33 mouse cellular contexts compared by ENCODE assay signal in the genomic region with DNA sequence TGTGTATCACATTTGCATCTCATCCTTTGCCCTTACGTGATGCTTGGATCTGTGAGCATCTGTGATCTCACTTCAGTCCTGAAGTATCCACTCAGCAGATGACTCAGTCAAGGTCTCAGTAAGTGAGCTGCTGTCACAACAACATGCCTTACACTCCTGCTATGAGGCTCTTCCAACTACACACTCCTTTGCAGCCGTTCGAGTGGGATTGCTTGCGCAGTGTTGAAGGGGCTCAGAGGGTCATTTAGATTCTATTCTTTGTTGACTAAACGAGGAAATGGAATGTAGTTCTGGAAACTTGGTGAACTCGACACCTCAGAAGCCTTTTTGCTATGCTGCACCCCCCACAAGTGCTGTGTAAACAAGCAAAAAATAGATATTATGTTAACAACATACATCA. TPM values are rescaled to one million over a fixed set of nuclear protein-coding genes. Genes with fewer than 3 reads are reported as not detected.
A peak's percentile ranks its signal among the peaks of the same experiment; 100 is the strongest.
DNase-seq lines count a peak whose midpoint lies in the region; ATAC-seq and TF ChIP-seq lines count a peak whose summit lies in the region.
"Had no signal": no experiment of that assay in that cellular context is flagged by ENCODE, and none has a peak within 500 bp of the region (broad histone marks: within the 10 kb centered on the region; RNA-seq: fewer than 3 reads in every experiment).

No protein-coding gene starts in this region.

- no peaks in the 10 kb centered on the region for H3K36me3 ChIP-seq in embryonic facial prominence, embryonic 14.5 days (ENCODE audit: control insufficient read depth, insufficient read depth, low read length)
- H3K36me3 ChIP-seq in embryonic facial prominence, embryonic 10.5 days (replicated peaks): no peaks in the 10 kb centered on the region
- H3K36me3 ChIP-seq in thymus, adult 2 months (ENCODE audit: control insufficient read depth, insufficient read depth, low read length): no peaks in the 10 kb centered on the region
- no peaks in the 10 kb centered on the region for H3K36me3 ChIP-seq in lung, embryonic 15.5 days
- H3K36me3 ChIP-seq: embryonic facial prominence, embryonic 13.5 days; intestine, embryonic 15.5 days; limb, embryonic 10.5 days; limb, embryonic 15.5 days; neural tube, embryonic 15.5 days had no signal

- H3K4me1 ChIP-seq in embryonic facial prominence, embryonic 14.5 days (ENCODE audit: control insufficient read depth, insufficient read depth, low read length): no peaks in the 10 kb centered on the region
- no peaks in the 10 kb centered on the region; the same call in 1 of the 2 replicates for H3K4me1 ChIP-seq in embryonic facial prominence, embryonic 10.5 days
- peaks cover 45% of the 10 kb centered on the region for H3K4me1 ChIP-seq in thymus, adult 2 months (replicated peaks; ENCODE audit: control insufficient read depth, insufficient read depth, low read length)
- peaks cover 20% of the 10 kb centered on the region for H3K4me1 ChIP-seq in lung, embryonic 15.5 days
- H3K4me1 ChIP-seq: limb, embryonic 10.5 days; limb, embryonic 15.5 days; neural tube, embryonic 15.5 days had no signal

- no peak for TF ChIP-seq POLR2A in thymus, adult 2 months (IDR thresholded peaks at IDR 0.05; ENCODE audit: control insufficient read depth, extremely low read depth, insufficient read depth, low read length, poor library complexity)

- H3K9me3 ChIP-seq in embryonic facial prominence, embryonic 14.5 days (ENCODE audit: control insufficient read depth, low read length): no peaks in the 10 kb centered on the region
- H3K9me3 ChIP-seq in embryonic facial prominence, embryonic 10.5 days: no peaks in the 10 kb centered on the region
- no peaks in the 10 kb centered on the region for H3K9me3 ChIP-seq in lung, embryonic 15.5 days
- H3K9me3 ChIP-seq: embryonic facial prominence, embryonic 13.5 days; G1E; heart, embryonic 12.5 days; intestine, embryonic 15.5 days; limb, embryonic 10.5 days; limb, embryonic 15.5 days; liver, embryonic 13.5 days; neural tube, embryonic 15.5 days had no signal

- TF ChIP-seq CTCF in thymus, adult 2 months (IDR thresholded peaks at IDR 0.05; ENCODE audit: borderline replicate concordance, control insufficient read depth, extremely low read depth, insufficient read depth, low read length, poor library complexity): no peak

- 65% methylated on average over 6 of the region's 6 CpGs for WGBS in embryonic facial prominence, embryonic 14.5 days
- 69% methylated on average over 6 of the region's 6 CpGs for WGBS in embryonic facial prominence, embryonic 10.5 days
- WGBS in thymus, adult 2 months: 48% methylated on average over 6 of the region's 6 CpGs
- 26% methylated on average over 6 of the region's 6 CpGs for WGBS in lung, embryonic 15.5 days

- peak; percentile 15 for DNase-seq in embryonic facial prominence, embryonic 14.5 days (ENCODE audit: low spot score)
- DNase-seq in embryonic facial prominence, embryonic 10.5 days (ENCODE audit: low spot score): no peak
- DNase-seq in thymus, adult 2 months: no peak
- DNase-seq in thymus, postnatal 10 days (ENCODE audit: low spot score in 2 of 2): no peak
- peak; percentile 68 for DNase-seq in lung, postnatal 25 days (ENCODE audit: low spot score)
- no peak for DNase-seq in kidney, postnatal 36 days
- DNase-seq in right cerebral cortex, postnatal 25 days: no peak
- DNase-seq: adrenal gland, adult 8-10 months; cerebellum, adult 11-12 months; cerebellum, adult 9-11 months; embryo, embryonic 11 days; gastrocnemius, adult 2 months; gastrocnemius, postnatal 36 days; heart, adult 2 months; heart, postnatal 10 days; kidney, adult 2 months; kidney, postnatal 4 days; liver, embryonic 13.5 days; midbrain, embryonic 14.5 days; retina, postnatal 1 day; right cerebral cortex, postnatal 14 days had no signal

- H3K4me2 ChIP-seq in embryonic facial prominence, embryonic 14.5 days (ENCODE audit: low read depth, low read length): no peak overlapping the region
- H3K4me2 ChIP-seq in lung, embryonic 15.5 days: peak overlapping the region; percentile 29; the same call in 1 of the 2 replicates
- H3K4me2 ChIP-seq: embryonic facial prominence, embryonic 13.5 days; heart, embryonic 12.5 days; intestine, embryonic 15.5 days; limb, embryonic 15.5 days; liver, embryonic 13.5 days; neural tube, embryonic 15.5 days had no signal

- no peak for ATAC-seq in embryonic facial prominence, embryonic 14.5 days (ENCODE audit: low read depth)
- ATAC-seq in lung, embryonic 15.5 days (ENCODE audit: borderline replicate concordance, extremely low read depth, low FRiP score, low TSS enrichment): peak; percentile 79
- ATAC-seq: forebrain, embryonic 16.5 days; hindbrain, embryonic 16.5 days had no signal

- no peak overlapping the region for H3K4me3 ChIP-seq in embryonic facial prominence, embryonic 14.5 days (ENCODE audit: low read depth, low read length)
- H3K4me3 ChIP-seq in embryonic facial prominence, embryonic 10.5 days: no peak overlapping the region
- H3K4me3 ChIP-seq in thymus, adult 2 months (ENCODE audit: control insufficient read depth, insufficient read depth, low read length): peak overlapping the region; percentile 22
- H3K4me3 ChIP-seq in lung, embryonic 15.5 days: no peak overlapping the region
- H3K4me3 ChIP-seq: embryonic facial prominence, embryonic 13.5 days; erythroblast, embryonic 14.5 days; gastrocnemius, adult 2 months; heart, adult 2 months; heart, embryonic 12.5 days; intestine, embryonic 15.5 days; limb, embryonic 10.5 days; limb, embryonic 15.5 days; liver, embryonic 13.5 days; neural tube, embryonic 15.5 days had no signal

- no peak overlapping the region for H3K27ac ChIP-seq in embryonic facial prominence, embryonic 14.5 days (replicated peaks; ENCODE audit: low read depth, low read length)
- no peak overlapping the region for H3K27ac ChIP-seq in embryonic facial prominence, embryonic 10.5 days (replicated peaks)
- peak overlapping the region; percentile 87 for H3K27ac ChIP-seq in thymus, adult 2 months (ENCODE audit: control insufficient read depth, insufficient read depth, low read length)
- peak overlapping the region; percentile 50 for H3K27ac ChIP-seq in lung, embryonic 15.5 days
- H3K27ac ChIP-seq: embryonic facial prominence, embryonic 13.5 days; gastrocnemius, adult 2 months; heart, adult 2 months; intestine, embryonic 15.5 days; limb, embryonic 10.5 days; limb, embryonic 15.5 days; liver, embryonic 13.5 days; macrophage; neural tube, embryonic 15.5 days had no signal

- H3K9ac ChIP-seq in embryonic facial prominence, embryonic 14.5 days (ENCODE audit: low read depth, low read length): no peak overlapping the region
- H3K9ac ChIP-seq in lung, embryonic 15.5 days: no peak overlapping the region
- H3K9ac ChIP-seq: embryonic facial prominence, embryonic 13.5 days; heart, embryonic 12.5 days; intestine, embryonic 15.5 days; limb, embryonic 15.5 days; liver, embryonic 13.5 days; neural tube, embryonic 15.5 days had no signal

- no peaks in the 10 kb centered on the region for H3K27me3 ChIP-seq in embryonic facial prominence, embryonic 14.5 days (replicated peaks; ENCODE audit: control insufficient read depth, insufficient read depth, low read length)
- no peaks in the 10 kb centered on the region for H3K27me3 ChIP-seq in embryonic facial prominence, embryonic 10.5 days (replicated peaks; ENCODE audit: low read depth, poor library complexity, severe bottlenecking)
- no peaks in the 10 kb centered on the region for H3K27me3 ChIP-seq in thymus, adult 2 months (ENCODE audit: control insufficient read depth, insufficient read depth, low read length)
- H3K27me3 ChIP-seq in lung, embryonic 15.5 days: no peaks in the 10 kb centered on the region
- H3K27me3 ChIP-seq: embryonic facial prominence, embryonic 13.5 days; heart, embryonic 12.5 days; intestine, embryonic 15.5 days; limb, embryonic 15.5 days; liver, embryonic 13.5 days; neural tube, embryonic 15.5 days had no signal

RNA-seq across cellular contexts. Expression of a gene that starts 9.0 kb away (rescaled TPM):
- polyA plus RNA-seq in embryonic facial prominence, embryonic 14.5 days (2014; fragmentation: Nextera tagmentation; extraction: Ambion mirVana): 22.0 and 23.8 TPM in 2 replicates
- 36.3 and 42.4 TPM in 2 replicates for polyA plus RNA-seq in embryonic facial prominence, embryonic 10.5 days (2016; fragmentation: Nextera tagmentation; extraction: Ambion mirVana)
- 10.2 and 12.0 TPM in 2 replicates for polyA plus RNA-seq in thymus, adult 2 months (2012; rRNA removed)
- 35.8 and 38.2 TPM in 2 replicates for polyA plus RNA-seq in lung, embryonic 15.5 days (2015; fragmentation: Nextera tagmentation; extraction: Ambion mirVana)

RNA-seq across cellular contexts. Expression of a gene that starts 9.2 kb away (rescaled TPM):
- polyA plus RNA-seq in embryonic facial prominence, embryonic 14.5 days (2014; fragmentation: Nextera tagmentation; extraction: Ambion mirVana): 14.9 and 16.5 TPM in 2 replicates
- 20.4 and 24.9 TPM in 2 replicates for polyA plus RNA-seq in embryonic facial prominence, embryonic 10.5 days (2016; fragmentation: Nextera tagmentation; extraction: Ambion mirVana)
- 17.2 and 18.9 TPM in 2 replicates for polyA plus RNA-seq in thymus, adult 2 months (2012; rRNA removed)
- 14.9 and 16.5 TPM in 2 replicates for polyA plus RNA-seq in lung, embryonic 15.5 days (2015; fragmentation: Nextera tagmentation; extraction: Ambion mirVana)

Comparison
In these comparisons a context has a peak if more than half of its experiments do, and no peak if none do; other contexts are left out.
1. DNase-seq: peak in embryonic facial prominence, embryonic 14.5 days (single experiment) and lung, postnatal 25 days (single experiment); none in embryonic facial prominence, embryonic 10.5 days (single experiment), thymus, adult 2 months (single experiment), thymus, postnatal 10 days (0 of 2), kidney, postnatal 36 days (0 of 2) and right cerebral cortex, postnatal 25 days (single experiment).
2. H3K27ac ChIP-seq: peak in thymus, adult 2 months (single experiment) and lung, embryonic 15.5 days (single experiment); none in embryonic facial prominence, embryonic 14.5 days (single experiment) and embryonic facial prominence, embryonic 10.5 days (single experiment).